Mouse (Mus musculus) stomach, embryonic 15.5 days (tissue): ENCODE data around the gene Nln. TPM values are rescaled to one million over a fixed set of nuclear protein-coding genes. Genes with fewer than 3 reads are reported as not detected.
A peak's percentile ranks its signal among the peaks of the same experiment; 100 is the strongest.

Source experiments
- ATAC-seq: fragments of 200-750 bp; cut with Nextera tagmentation; 2 replicates; pipeline ENCODE4 v1.8.0; 2017; ENCODE audit warnings: low read depth, moderate number of reproducible peaks, moderate TSS enrichment; ENCODE audit not compliant: insufficient read depth, low FRiP score
- H3K27ac ChIP-seq: fragments of 300-500 bp; sonication (generic); 2 replicates; pipeline ENCODE4 v1.5.1; 2015; ENCODE audit warnings: mild to moderate bottlenecking, inconsistent platforms
- H3K27me3 ChIP-seq: fragments of 300-500 bp; sonication (generic); replicated peaks from 2 replicates; pipeline ENCODE4 v1.6.1; 2015; ENCODE audit warnings: inconsistent platforms
- H3K36me3 ChIP-seq: fragments of 300-500 bp; sonication (generic); 2 replicates; pipeline ENCODE4 v1.6.1; 2015; ENCODE audit warnings: inconsistent platforms
- H3K4me1 ChIP-seq: fragments of 300-500 bp; sonication (generic); 2 replicates; pipeline ENCODE4 v1.6.1; 2015; ENCODE audit warnings: inconsistent platforms
- H3K4me2 ChIP-seq: fragments of 300-500 bp; sonication (generic); 2 replicates; pipeline ENCODE4 v1.6.1; 2015; ENCODE audit warnings: mild to moderate bottlenecking, inconsistent platforms
- H3K4me3 ChIP-seq: fragments of 300-500 bp; sonication (generic); replicated peaks from 2 replicates; pipeline ENCODE4 v1.5.1; 2015; ENCODE audit warnings: inconsistent platforms
- H3K9ac ChIP-seq: fragments of 300-500 bp; sonication (generic); 2 replicates; pipeline ENCODE4 v1.6.1; 2015; ENCODE audit warnings: inconsistent platforms
- H3K9me3 ChIP-seq: fragments of 300-500 bp; sonication (generic); 2 replicates; pipeline ENCODE4 v1.6.1; 2016; ENCODE audit warnings: inconsistent platforms
- WGBS: fragments of 180-500 bp; shearing (Covaris S2); methylation state at CpG from one replicate; pipeline ENCODE4 v1.1.7; 2015; 5-methylcytosine and 5-hydroxymethylcytosine counted together
- polyA plus RNA-seq: library from polyadenylated mRNA; unstranded; fragments of >200 nt; fragmentation: Nextera tagmentation; extraction: Ambion mirVana; gene quantifications from 2 replicates; pipeline ENCODE4 v1.2.1, GENCODE M21; 2015

The Nln gene
- polyA plus RNA-seq, 1 experiment from 2014 or later: 19.2 TPM

- Histone ChIP-seq H3K27me3 (no peaks in the 10 kb centered on the region), H3K36me3 (no peaks in the 10 kb centered on the region), H3K27ac (0 out of 2 replicates have a peak overlapping the region, but pooled peaks have one; percentile 40), H3K4me1 (peaks cover 11% of the 10 kb centered on the region), H3K4me3 (no peak overlapping the region), H3K9ac (no peak overlapping the region), H3K4me2 (no peak overlapping the region), H3K9me3 (no peaks in the 10 kb centered on the region)
- ATAC-seq: no peak
- 22% methylated on average over 5 of the region's 5 CpGs for WGBS
Observed at GRCm38 (mm10) chr13:103973977-103974376, 135.4 kb downstream of the Nln start.

Other genes with a start within 250 kb of the Nln start
- gene Erbin, start 189.1 kb downstream of the Nln start, polyA plus RNA-seq: 17.9 and 18.5 TPM in 2 replicates
- 5.8 and 6.0 TPM in 2 replicates for gene Sgtb, start 127 bp upstream of the Nln start, polyA plus RNA-seq
- gene Trappc13, start 68.9 kb upstream of the Nln start, polyA plus RNA-seq: 57.3 and 62.3 TPM in 2 replicates
- 13.6 and 15.2 TPM in 2 replicates for gene Trim23, start 69.2 kb upstream of the Nln start, polyA plus RNA-seq
- 61.4 and 69.8 TPM in 2 replicates for gene Cenpk, start 119.0 kb upstream of the Nln start, polyA plus RNA-seq
- 13.3 and 13.4 TPM in 2 replicates for gene Ppwd1, start 119.2 kb upstream of the Nln start, polyA plus RNA-seq
- 1.6 and 2.1 TPM in 2 replicates for gene Adamts6, start 178.2 kb upstream of the Nln start, polyA plus RNA-seq